ENCODE assay signal across 13 mouse cellular contexts in the genomic region with DNA sequence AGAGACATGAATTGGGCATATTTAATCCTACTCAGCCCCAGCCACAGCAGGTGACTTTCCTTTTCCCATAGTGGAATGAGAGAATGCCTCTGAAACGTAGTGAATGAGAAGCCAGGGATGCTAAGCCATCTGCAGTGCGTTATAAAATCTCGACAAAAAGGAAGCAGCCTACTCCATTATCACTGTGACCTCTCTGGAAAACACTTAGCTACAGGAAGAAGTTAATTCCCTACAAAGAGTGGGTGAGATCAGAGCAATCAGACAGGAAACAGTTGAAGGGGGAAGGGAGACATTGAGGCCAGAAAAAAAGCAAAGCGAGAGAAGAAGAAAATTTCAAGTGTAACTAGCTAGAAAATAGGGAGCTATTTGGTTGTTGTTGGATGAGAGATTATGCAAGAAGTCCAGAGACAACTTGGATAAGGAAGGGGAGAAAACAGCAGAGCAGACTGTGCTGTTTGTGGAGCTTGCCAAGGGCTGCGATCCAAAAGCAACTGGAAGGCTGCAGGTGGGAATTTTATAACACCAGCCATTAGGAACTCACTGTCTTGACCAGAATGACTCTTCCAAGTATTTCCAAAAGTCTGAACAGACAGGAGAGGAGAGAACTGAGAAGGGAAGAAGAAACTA.
DNase-seq lines count a peak whose midpoint lies in the region; ATAC-seq and TF ChIP-seq lines count a peak whose summit lies in the region.
"Had no signal": no experiment of that assay in that cellular context is flagged by ENCODE, and none has a peak within 500 bp of the region (broad histone marks: within the 10 kb centered on the region; RNA-seq: fewer than 3 reads in every experiment).

No protein-coding gene starts in this region.

- 45% methylated on average over 5 of the region's 5 CpGs for WGBS in stomach, embryonic 16.5 days
- WGBS in kidney, adult 2 months = 33% methylated on average over 5 of the region's 5 CpGs

- no peaks in the 10 kb centered on the region for H3K9me3 ChIP-seq in stomach, embryonic 16.5 days (replicated peaks; ENCODE audit: control insufficient read depth, low read length)
- H3K9me3 ChIP-seq: midbrain, embryonic 12.5 days; neural tube, embryonic 13.5 days had no signal

- no peak for ATAC-seq in stomach, embryonic 16.5 days (ENCODE audit: insufficient read depth, low FRiP score)

- H3K9ac ChIP-seq in stomach, embryonic 16.5 days (ENCODE audit: low read length) = no peak overlapping the region
- H3K9ac ChIP-seq: midbrain, embryonic 12.5 days; neural tube, embryonic 13.5 days had no signal

- peak; percentile 14 for DNase-seq in embryo, embryonic 10 days (ENCODE audit: low spot score)
- no peak for DNase-seq in embryo, embryonic 11 days
- DNase-seq in ovary, adult 18-20 months (ENCODE audit: low spot score) = peak; percentile 11
- no peak for DNase-seq in ovary, postnatal 14 days (ENCODE audit: low spot score)
- peak; percentile 62 for DNase-seq in heart, adult 8-10 months (ENCODE audit: low spot score)
- DNase-seq in kidney, adult 2 months = no peak
- DNase-seq in retina, embryonic 14.5 days (ENCODE audit: low spot score) = no peak
- DNase-seq: adrenal gland, postnatal 14 days; cerebellum, adult 8-10 months; liver had no signal

- H3K27ac ChIP-seq in stomach, embryonic 16.5 days (ENCODE audit: low read length) = peak overlapping the region; percentile 46; the same call in 1 of the 2 replicates
- no peak overlapping the region for H3K27ac ChIP-seq in kidney, adult 2 months (ENCODE audit: insufficient read depth, low read depth, low read length)
- H3K27ac ChIP-seq: midbrain, embryonic 12.5 days; neural tube, embryonic 13.5 days had no signal

- no peaks in the 10 kb centered on the region for H3K36me3 ChIP-seq in stomach, embryonic 16.5 days (ENCODE audit: control insufficient read depth, insufficient read depth, low read length)
- no peaks in the 10 kb centered on the region for H3K36me3 ChIP-seq in kidney, adult 2 months (ENCODE audit: control insufficient read depth, insufficient read depth, low read length)
- H3K36me3 ChIP-seq: midbrain, embryonic 12.5 days; neural tube, embryonic 13.5 days had no signal

- TF ChIP-seq POLR2A in kidney, adult 2 months (IDR thresholded peaks at IDR 0.05; ENCODE audit: low read depth, low read length) = no peak

- no peaks in the 10 kb centered on the region for H3K27me3 ChIP-seq in stomach, embryonic 16.5 days (ENCODE audit: control insufficient read depth, insufficient read depth, low read length)
- no peaks in the 10 kb centered on the region for H3K27me3 ChIP-seq in kidney, adult 2 months (replicated peaks; ENCODE audit: control insufficient read depth, insufficient read depth, low read length)
- H3K27me3 ChIP-seq: midbrain, embryonic 12.5 days; neural tube, embryonic 13.5 days had no signal

- TF ChIP-seq CTCF in kidney, adult 2 months (conservative IDR thresholded peaks at IDR 0.05; ENCODE audit: insufficient read depth, insufficient read length, low read depth, low read length) = no peak

- H3K4me2 ChIP-seq in stomach, embryonic 16.5 days (ENCODE audit: low read depth, low read length) = no peak overlapping the region
- H3K4me2 ChIP-seq: midbrain, embryonic 12.5 days; neural tube, embryonic 13.5 days had no signal

- H3K4me3 ChIP-seq in stomach, embryonic 16.5 days (replicated peaks; ENCODE audit: low read length) = no peak overlapping the region
- H3K4me3 ChIP-seq in kidney, adult 2 months (ENCODE audit: insufficient read depth, low read depth, low read length) = no peak overlapping the region
- H3K4me3 ChIP-seq: midbrain, embryonic 12.5 days; neural tube, embryonic 13.5 days had no signal

- H3K4me1 ChIP-seq in stomach, embryonic 16.5 days (ENCODE audit: control insufficient read depth, insufficient read depth, low read length) = peaks cover 7% of the 10 kb centered on the region; the same call in 1 of the 2 replicates
- H3K4me1 ChIP-seq in kidney, adult 2 months (ENCODE audit: control insufficient read depth, insufficient read depth, low read length) = no peaks in the 10 kb centered on the region
- H3K4me1 ChIP-seq: neural tube, embryonic 13.5 days had no signal

Comparison
In these comparisons a context has a peak if more than half of its experiments do, and no peak if none do; other contexts are left out.
1. DNase-seq: peak in embryo, embryonic 10 days (single experiment), ovary, adult 18-20 months (single experiment) and heart, adult 8-10 months (single experiment); none in embryo, embryonic 11 days (single experiment), ovary, postnatal 14 days (single experiment), kidney, adult 2 months (single experiment) and retina, embryonic 14.5 days (single experiment).